Mouse (Mus musculus): Measurements from ENCODE around the gene Kcnk5. TPM values are rescaled to one million over a fixed set of nuclear protein-coding genes. Genes with fewer than 3 reads are reported as not detected.

The Kcnk5 gene
- total and polyA plus RNA-seq, 2 experiments: 10.3 to 25.6 TPM

DNA sequence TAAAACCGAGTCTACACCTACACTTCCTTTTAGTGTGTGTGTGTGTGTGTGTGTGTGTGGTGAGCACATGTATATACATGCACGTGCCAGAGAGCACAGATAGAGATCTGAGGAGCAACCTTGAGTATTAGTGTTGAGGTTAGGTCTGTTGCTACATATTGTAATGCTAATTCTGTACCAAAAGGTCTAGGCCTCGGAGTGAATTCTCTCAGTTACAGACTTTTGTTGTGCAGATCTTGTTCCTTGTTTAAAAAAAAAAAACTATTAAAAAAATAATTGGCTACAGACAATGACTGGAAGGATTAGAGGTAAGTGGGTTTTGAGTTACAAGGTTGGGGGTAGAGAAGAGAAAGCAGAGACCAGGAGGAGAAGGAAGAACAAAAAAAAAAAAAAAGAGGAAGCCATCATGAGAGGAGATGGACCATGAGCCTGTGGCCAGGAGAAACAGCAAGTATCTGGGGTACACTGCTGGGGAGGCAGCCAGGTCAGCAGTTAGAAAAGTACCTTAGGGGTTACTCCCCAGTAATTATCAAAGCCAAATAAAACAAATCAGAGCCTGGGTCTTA is 35.8 kb upstream of the Kcnk5 start:
- peaks cover 2% of the 10 kb centered on the region; the same call in 1 of the 2 replicates for H3K4me1 ChIP-seq (ENCODE audit: control insufficient read depth, insufficient read depth, low read length)
- H3K4me3 ChIP-seq (ENCODE audit: insufficient read depth, low read depth, low read length): no peak overlapping the region

GRCm38 (mm10) chr14:20216561-20217298 is 35.1 kb upstream of the Kcnk5 start:
- H3K79me2 ChIP-seq (ENCODE audit: control insufficient read depth, insufficient read depth, low read length): no peaks in the 10 kb centered on the region
- H3K4me1 ChIP-seq (ENCODE audit: control insufficient read depth, insufficient read depth, low read length): peaks cover 2% of the 10 kb centered on the region; the same call in 1 of the 2 replicates
- H3K9ac ChIP-seq (ENCODE audit: low read depth, low read length): no peak overlapping the region
- 96% methylated on average over 7 of the region's 7 CpGs for WGBS
- no peaks in the 10 kb centered on the region for H3K36me3 ChIP-seq (ENCODE audit: control insufficient read depth, insufficient read depth, low read length)
- H3K4me3 ChIP-seq (ENCODE audit: insufficient read depth, low read depth, low read length): no peak overlapping the region
- no peak overlapping the region for H3K27ac ChIP-seq (replicated peaks; ENCODE audit: insufficient read depth, low read depth, low read length)
- TF ChIP-seq POLR2A (IDR thresholded peaks at IDR 0.05; ENCODE audit: extremely low read depth, insufficient read depth, low read length) (no peak), CTCF (IDR thresholded peaks at IDR 0.05; ENCODE audit: low read depth, low read length) (no peak)
- no peak for DNase-seq (ENCODE audit: extremely low read depth, low read depth, low spot score)
- no peaks in the 10 kb centered on the region for H3K27me3 ChIP-seq (ENCODE audit: control insufficient read depth, insufficient read depth, low read length)

More for the DNA sequence above, 35.8 kb upstream of the Kcnk5 start:
- 82% methylated on average over 3 of the region's 3 CpGs for WGBS
- Histone ChIP-seq H3K79me2 (ENCODE audit: control insufficient read depth, insufficient read depth, low read length) (no peaks in the 10 kb centered on the region), H3K27me3 (ENCODE audit: control insufficient read depth, insufficient read depth, low read length) (no peaks in the 10 kb centered on the region), H3K27ac (replicated peaks; ENCODE audit: insufficient read depth, low read depth, low read length) (no peak overlapping the region), H3K9ac (ENCODE audit: low read depth, low read length) (no peak overlapping the region), H3K36me3 (ENCODE audit: control insufficient read depth, insufficient read depth, low read length) (no peaks in the 10 kb centered on the region)
- TF ChIP-seq CTCF (IDR thresholded peaks at IDR 0.05; ENCODE audit: low read depth, low read length) (no peak), POLR2A (IDR thresholded peaks at IDR 0.05; ENCODE audit: extremely low read depth, insufficient read depth, low read length) (no peak)
- DNase-seq (ENCODE audit: extremely low read depth, low read depth, low spot score): no peak

- no peaks in the 10 kb centered on the region for H3K27me3 ChIP-seq (ENCODE audit: control insufficient read depth, insufficient read depth, low read length)
- DNase-seq (ENCODE audit: extremely low read depth, low read depth, low spot score): no peak
- no peak overlapping the region for H3K27ac ChIP-seq (replicated peaks; ENCODE audit: insufficient read depth, low read depth, low read length)
- H3K4me1 ChIP-seq (ENCODE audit: control insufficient read depth, insufficient read depth, low read length): peaks cover 2% of the 10 kb centered on the region; the same call in 1 of the 2 replicates
- 64% methylated on average over 5 of the region's 5 CpGs for WGBS
- H3K9ac ChIP-seq (ENCODE audit: low read depth, low read length): no peak overlapping the region
- H3K79me2 ChIP-seq (ENCODE audit: control insufficient read depth, insufficient read depth, low read length): no peaks in the 10 kb centered on the region
- TF ChIP-seq CTCF (IDR thresholded peaks at IDR 0.05; ENCODE audit: low read depth, low read length) (no peak), POLR2A (IDR thresholded peaks at IDR 0.05; ENCODE audit: extremely low read depth, insufficient read depth, low read length) (no peak)
- no peak overlapping the region for H3K4me3 ChIP-seq (ENCODE audit: insufficient read depth, low read depth, low read length)
- H3K36me3 ChIP-seq (ENCODE audit: control insufficient read depth, insufficient read depth, low read length): no peaks in the 10 kb centered on the region
Observed at GRCm38 (mm10) chr14:20215826-20216225, 34.2 kb upstream of the Kcnk5 start.

DNA sequence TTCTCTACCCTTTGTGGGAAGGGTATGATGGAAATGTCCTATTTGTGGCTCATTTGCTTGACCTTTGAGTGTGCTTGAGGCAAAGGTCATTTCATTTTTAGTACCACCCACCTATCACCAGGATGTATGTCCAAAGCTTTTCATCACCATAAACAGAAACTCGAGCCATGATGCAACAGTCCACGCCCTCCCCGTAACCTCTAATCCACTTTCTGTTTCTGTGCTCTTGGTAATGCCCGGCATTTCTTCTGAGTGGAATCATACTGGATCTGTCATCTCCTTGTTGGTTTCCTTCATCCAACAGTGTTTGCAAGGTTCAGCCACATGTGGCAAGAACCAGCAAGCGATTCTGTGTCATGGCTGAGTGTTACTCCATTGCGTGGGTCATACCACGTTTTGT is 32.5 kb upstream of the Kcnk5 start:
- Histone ChIP-seq H3K36me3 (ENCODE audit: control insufficient read depth, insufficient read depth, low read length) (no peaks in the 10 kb centered on the region), H3K79me2 (ENCODE audit: control insufficient read depth, insufficient read depth, low read length) (no peaks in the 10 kb centered on the region), H3K4me3 (ENCODE audit: insufficient read depth, low read depth, low read length) (peak overlapping the region; percentile 46; the same call in 1 of the 2 replicates), H3K27me3 (ENCODE audit: control insufficient read depth, insufficient read depth, low read length) (no peaks in the 10 kb centered on the region), H3K9ac (ENCODE audit: low read depth, low read length) (peak overlapping the region; percentile 81), H3K4me1 (ENCODE audit: control insufficient read depth, insufficient read depth, low read length) (peaks cover 2% of the 10 kb centered on the region; the same call in 1 of the 2 replicates), H3K27ac (replicated peaks; ENCODE audit: insufficient read depth, low read depth, low read length) (peak overlapping the region; percentile 41; the same call in 1 of the 2 replicates)
- WGBS: 28% methylated on average over 7 of the region's 7 CpGs
- no peak for TF ChIP-seq CTCF (IDR thresholded peaks at IDR 0.05; ENCODE audit: low read depth, low read length)
- no peak for TF ChIP-seq POLR2A (IDR thresholded peaks at IDR 0.05; ENCODE audit: extremely low read depth, insufficient read depth, low read length)
- DNase-seq (ENCODE audit: extremely low read depth, low read depth, low spot score): peak; percentile 58

DNA sequence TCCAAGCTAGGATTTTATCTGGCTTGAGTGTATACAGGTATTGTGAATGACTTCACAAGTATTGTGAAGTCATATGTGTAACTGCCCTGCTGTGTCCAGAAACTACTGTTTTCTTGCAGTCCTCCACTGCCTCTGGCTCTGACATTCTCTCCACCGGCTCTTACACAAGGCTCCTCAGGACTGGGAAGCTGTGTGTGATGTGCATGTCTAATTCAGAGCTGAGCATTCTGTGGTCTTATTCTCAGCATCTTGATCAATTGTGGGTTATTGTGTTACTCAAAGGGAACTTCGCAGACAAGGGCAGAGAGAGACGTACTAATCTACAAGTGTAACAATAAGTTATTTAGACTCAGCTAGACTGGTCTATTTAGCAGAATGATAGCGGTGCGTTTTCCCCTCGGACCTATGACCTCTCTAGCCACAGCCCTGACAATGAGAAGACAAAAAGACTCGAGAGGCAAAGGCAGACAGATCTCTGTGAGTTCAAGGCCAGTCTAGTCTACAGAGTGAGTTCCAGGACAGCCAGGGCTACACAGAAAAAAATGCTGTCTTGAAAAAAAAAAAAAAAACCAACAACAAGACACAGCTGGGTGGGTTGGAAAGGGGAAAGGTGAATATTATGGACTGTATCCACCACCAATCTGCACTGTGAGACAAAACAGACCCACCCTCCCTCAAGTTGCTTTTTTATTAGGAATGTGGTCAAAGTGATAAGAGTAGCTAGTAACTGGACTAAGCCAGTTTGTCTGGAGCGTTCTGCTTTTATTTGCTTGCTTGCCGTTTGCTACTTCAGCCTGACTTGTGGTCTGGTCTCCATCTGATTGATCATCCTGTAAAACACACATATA is 30.4 kb upstream of the Kcnk5 start:
- Histone ChIP-seq H3K79me2 (ENCODE audit: control insufficient read depth, insufficient read depth, low read length) (no peaks in the 10 kb centered on the region), H3K27ac (replicated peaks; ENCODE audit: insufficient read depth, low read depth, low read length) (no peak overlapping the region), H3K4me3 (ENCODE audit: insufficient read depth, low read depth, low read length) (no peak overlapping the region), H3K4me1 (ENCODE audit: control insufficient read depth, insufficient read depth, low read length) (peaks cover 8% of the 10 kb centered on the region), H3K9ac (ENCODE audit: low read depth, low read length) (no peak overlapping the region), H3K36me3 (ENCODE audit: control insufficient read depth, insufficient read depth, low read length) (no peaks in the 10 kb centered on the region), H3K27me3 (ENCODE audit: control insufficient read depth, insufficient read depth, low read length) (no peaks in the 10 kb centered on the region)
- no peak for TF ChIP-seq CTCF (IDR thresholded peaks at IDR 0.05; ENCODE audit: low read depth, low read length)
- no peak for TF ChIP-seq POLR2A (IDR thresholded peaks at IDR 0.05; ENCODE audit: extremely low read depth, insufficient read depth, low read length)
- WGBS: 70% methylated on average over 9 of the region's 9 CpGs
- no peak for DNase-seq (ENCODE audit: extremely low read depth, low read depth, low spot score)
